Mouse (Mus musculus): ENCODE data around the gene Arpc2.

GRCm38 (mm10) chr1:74236590-74237317 lies 870 bp downstream of the Arpc2 start:
- no peak for TF ChIP-seq CTCF (IDR thresholded peaks at IDR 0.05; ENCODE audit: low read depth)
- no peak for TF ChIP-seq EP300 (IDR thresholded peaks at IDR 0.05; ENCODE audit: low read depth)

Data from liver, postnatal 0 days (tissue).